Mouse (Mus musculus): Measurements from ENCODE around the gene Selenos. TPM values are rescaled to one million over a fixed set of nuclear protein-coding genes. Genes with fewer than 3 reads are reported as not detected.

Gene Selenos
- total and polyA plus RNA-seq, 3 experiments, result 79.9 to 103 TPM; not detected in 1

- TF ChIP-seq MAFK (IDR thresholded peaks at IDR 0.05; ENCODE audit: borderline replicate concordance, low read depth, low read length), result peak; percentile 43; the same call in 1 of the 2 replicates
- TF ChIP-seq GATA1 (IDR thresholded peaks at IDR 0.05; ENCODE audit: low read depth, low read length), result peak; percentile 72
- no peak for TF ChIP-seq MAX (IDR thresholded peaks at IDR 0.05; ENCODE audit: low read length)
Measured at GRCm38 (mm10) chr7:66120139-66120538, 40.7 kb downstream of the Selenos start (continued).

- Histone ChIP-seq H3K9me3 (replicated peaks; ENCODE audit: insufficient read depth, low read length) (no peaks in the 10 kb centered on the region), H3K27ac (ENCODE audit: control insufficient read depth, low read depth, low read length) (no peak overlapping the region), H3K79me2 (ENCODE audit: control insufficient read depth, insufficient read depth, low read length, poor library complexity) (peaks cover 16% of the 10 kb centered on the region; the same call in 1 of the 2 replicates), H3K27me3 (ENCODE audit: control insufficient read depth in 1 of 2, insufficient read depth in 2 of 2, low read length in 2 of 2) (no peaks in the 10 kb centered on the region), H3K9ac (ENCODE audit: control insufficient read depth, low read depth, low read length, poor library complexity, severe bottlenecking) (no peak overlapping the region), H3K36me3 (ENCODE audit: control insufficient read depth in 1 of 2, insufficient read depth in 2 of 2, low read length in 2 of 2) (peaks cover 0 to 40% of the 10 kb centered on the region in 2 experiments; a peak in 2 of 4 replicates), H3K4me3 (ENCODE audit: control insufficient read depth in 1 of 2, insufficient read depth in 1 of 2, low read depth in 2 of 2, low read length in 2 of 2) (no peak overlapping the region), H3K4me1 (ENCODE audit: control insufficient read depth in 1 of 2, insufficient read depth in 2 of 2, low read length in 2 of 2) (peaks cover 21 to 30% of the 10 kb centered on the region in 2 experiments)
- TF ChIP-seq ZMIZ1 (IDR thresholded peaks at IDR 0.05; ENCODE audit: low read depth, low read length) (no peak), NELFE (IDR thresholded peaks at IDR 0.05; ENCODE audit: low read depth, low read length) (no peak), GABPA (IDR thresholded peaks at IDR 0.05; ENCODE audit: low read depth, low read length) (no peak), EP300 (IDR thresholded peaks at IDR 0.05; ENCODE audit: low read depth in 1 of 2, low read length in 2 of 2) (no peak), USF2 (IDR thresholded peaks at IDR 0.05; ENCODE audit: borderline replicate concordance in 1 of 2, insufficient read depth in 1 of 2, low read depth in 1 of 2, low read length in 2 of 2) (no peak), TCF12 (IDR thresholded peaks at IDR 0.05; ENCODE audit: low read depth, low read length) (no peak), GATA1 (IDR thresholded peaks at IDR 0.05; ENCODE audit: low read depth, low read length) (no peak), BHLHE40 (IDR thresholded peaks at IDR 0.05; ENCODE audit: borderline replicate concordance, low read depth, low read length) (no peak), MXI1 (IDR thresholded peaks at IDR 0.05; ENCODE audit: low read depth, low read length) (no peak), HCFC1 (IDR thresholded peaks at IDR 0.05; ENCODE audit: low read depth, low read length) (no peak), MAZ (IDR thresholded peaks at IDR 0.05; ENCODE audit: low read depth, low read length) (no peak), E2F4 (IDR thresholded peaks at IDR 0.05; ENCODE audit: borderline replicate concordance, low read depth, low read length) (no peak), POLR2A (IDR thresholded peaks at IDR 0.05; ENCODE audit: control insufficient read depth in 1 of 2, insufficient read depth in 1 of 2, low read depth in 1 of 2, low read length in 2 of 2, poor library complexity in 1 of 2) (no peak), CTCF (IDR thresholded peaks at IDR 0.05 in 2 of 3, conservative IDR thresholded peaks at IDR 0.05 in 1 of 3; ENCODE audit: control insufficient read depth in 1 of 3, insufficient read depth in 1 of 3, low read depth in 2 of 3, low read length in 3 of 3, poor library complexity in 1 of 3, severe bottlenecking in 1 of 3) (no peak), MYC (IDR thresholded peaks at IDR 0.05; ENCODE audit: low read depth, low read length) (no peak), TBP (IDR thresholded peaks at IDR 0.05; ENCODE audit: low read depth, low read length) (no peak), MEF2A (IDR thresholded peaks at IDR 0.05; ENCODE audit: extremely low read depth, insufficient replicate concordance, low read depth, low read length, poor library complexity, severe bottlenecking) (no peak), POLR2AphosphoS2 (IDR thresholded peaks at IDR 0.05; ENCODE audit: low read length) (no peak), ZNF384 (IDR thresholded peaks at IDR 0.05; ENCODE audit: low read depth, low read length) (no peak)
- DNase-seq (ENCODE audit: low read depth, low spot score), result no peak
Measured at GRCm38 (mm10) chr7:66120702-66121396, 41.4 kb downstream of the Selenos start.
